Mouse (Mus musculus): Measurements from ENCODE around the gene S100a7a. TPM values are rescaled to one million over a fixed set of nuclear protein-coding genes. Genes with fewer than 3 reads are reported as not detected.

Gene S100a7a
- total RNA-seq (2014; rRNA removed) (not detected in 2 replicates), polyA plus RNA-seq (2015; fragmentation: Nextera tagmentation; extraction: Ambion mirVana) (not detected in 2 replicates)

- no peak for TF ChIP-seq CTCF (IDR thresholded peaks at IDR 0.05; ENCODE audit: low read depth)
- Histone ChIP-seq H3K9ac (replicated peaks; ENCODE audit: low read length) (no peak within 1 kb of the TSS), H3K4me3 (ENCODE audit: low read length) (no peak within 1 kb of the TSS), H3K4me2 (ENCODE audit: low read depth, low read length) (no peak within 1 kb of the TSS), H3K36me3 (ENCODE audit: insufficient read depth, low read length) (no peaks in the 10 kb centered on the region), H3K4me1 (ENCODE audit: insufficient read depth, low read length) (no peaks in the 10 kb centered on the region), H3K9me3 (ENCODE audit: low read length) (no peaks in the 10 kb centered on the region), H3K27me3 (ENCODE audit: insufficient read depth, low read length) (no peaks in the 10 kb centered on the region), H3K27ac (no peak within 1 kb of the TSS)
- ATAC-seq, result no peak
- DNase-seq (ENCODE audit: low spot score), result no peak
These were observed at the start of gene S100a7a for GRCm38 (mm10) chr3:90653717-90654116. S100a7a (plus strand) TSS chr3:90654017.

- no peak overlapping the region for H3K9ac ChIP-seq (replicated peaks; ENCODE audit: low read length)
- H3K36me3 ChIP-seq (ENCODE audit: insufficient read depth, low read length), result no peaks in the 10 kb centered on the region
- peak; percentile 52 for DNase-seq (ENCODE audit: low spot score)
- H3K4me1 ChIP-seq (ENCODE audit: insufficient read depth, low read length), result no peaks in the 10 kb centered on the region
- H3K4me2 ChIP-seq (ENCODE audit: low read depth, low read length), result no peak overlapping the region
- no peaks in the 10 kb centered on the region for H3K27me3 ChIP-seq (ENCODE audit: insufficient read depth, low read length)
- no peak for TF ChIP-seq CTCF (IDR thresholded peaks at IDR 0.05; ENCODE audit: low read depth)
- no peak overlapping the region for H3K27ac ChIP-seq
- no peaks in the 10 kb centered on the region for H3K9me3 ChIP-seq (ENCODE audit: low read length)
- WGBS, result 40% methylated on average over 4 of the region's 4 CpGs
- no peak overlapping the region for H3K4me3 ChIP-seq (ENCODE audit: low read length)
- 0 out of 2 replicates have a peak, but pooled peaks have one; percentile 14 for ATAC-seq
These were observed 49.4 kb upstream of the S100a7a start for GRCm38 (mm10) chr3:90604416-90604815.

GRCm38 (mm10) chr3:90605049-90605448 is 48.8 kb upstream of the S100a7a start:
- WGBS, result 81% methylated on average over 3 of the region's 3 CpGs
- no peak for ATAC-seq

GRCm38 (mm10) chr3:90605736-90606135 is 48.1 kb upstream of the S100a7a start:
- WGBS, result 93% methylated on average over 2 of the region's 2 CpGs
- no peak for TF ChIP-seq CTCF (IDR thresholded peaks at IDR 0.05; ENCODE audit: low read depth)

More at GRCm38 (mm10) chr3:90605049-90605448, 48.8 kb upstream of the S100a7a start:
- Histone ChIP-seq H3K9ac (replicated peaks; ENCODE audit: low read length) (no peak overlapping the region), H3K4me1 (ENCODE audit: insufficient read depth, low read length) (no peaks in the 10 kb centered on the region), H3K4me2 (ENCODE audit: low read depth, low read length) (no peak overlapping the region), H3K9me3 (ENCODE audit: low read length) (no peaks in the 10 kb centered on the region), H3K27me3 (ENCODE audit: insufficient read depth, low read length) (no peaks in the 10 kb centered on the region), H3K4me3 (ENCODE audit: low read length) (no peak overlapping the region), H3K36me3 (ENCODE audit: insufficient read depth, low read length) (no peaks in the 10 kb centered on the region), H3K27ac (no peak overlapping the region)
- DNase-seq (ENCODE audit: low spot score), result no peak
- TF ChIP-seq CTCF (IDR thresholded peaks at IDR 0.05; ENCODE audit: low read depth), result no peak

DNA sequence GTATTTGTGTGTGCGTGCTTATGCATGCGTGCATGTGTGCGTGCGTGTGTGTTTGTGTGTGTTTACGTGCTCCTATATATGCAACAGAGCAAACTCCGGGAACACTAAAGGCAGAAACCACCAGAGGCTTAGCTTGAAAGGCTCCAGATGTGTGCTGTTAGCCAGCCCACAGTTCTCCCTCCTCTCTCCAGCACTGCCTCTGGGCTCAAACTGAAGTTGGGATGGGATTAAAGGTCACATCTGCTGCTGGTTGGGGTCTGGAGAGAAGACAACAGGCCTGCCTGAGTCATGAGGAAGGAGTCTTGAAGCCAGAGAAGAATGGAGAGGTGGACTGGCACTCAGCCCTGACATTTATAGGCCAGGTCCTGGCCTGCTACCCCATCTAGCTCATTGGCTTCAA is 47.6 kb upstream of the S100a7a start:
- H3K4me3 ChIP-seq (ENCODE audit: low read length), result no peak overlapping the region
- DNase-seq (ENCODE audit: low spot score) (no peak), ATAC-seq (no peak)
- no peak overlapping the region for H3K4me2 ChIP-seq (ENCODE audit: low read depth, low read length)
- H3K4me1 ChIP-seq (ENCODE audit: insufficient read depth, low read length), result no peaks in the 10 kb centered on the region
- no peaks in the 10 kb centered on the region for H3K27me3 ChIP-seq (ENCODE audit: insufficient read depth, low read length)
- H3K36me3 ChIP-seq (ENCODE audit: insufficient read depth, low read length), result no peaks in the 10 kb centered on the region
- no peak overlapping the region for H3K27ac ChIP-seq
- TF ChIP-seq CTCF (IDR thresholded peaks at IDR 0.05; ENCODE audit: low read depth), result no peak
- no peak overlapping the region for H3K9ac ChIP-seq (replicated peaks; ENCODE audit: low read length)
- 90% methylated on average over 6 of the region's 6 CpGs for WGBS
- H3K9me3 ChIP-seq (ENCODE audit: low read length), result no peaks in the 10 kb centered on the region

More at GRCm38 (mm10) chr3:90605736-90606135, 48.1 kb upstream of the S100a7a start:
- Histone ChIP-seq H3K27me3 (ENCODE audit: insufficient read depth, low read length) (no peaks in the 10 kb centered on the region), H3K9ac (replicated peaks; ENCODE audit: low read length) (no peak overlapping the region), H3K36me3 (ENCODE audit: insufficient read depth, low read length) (no peaks in the 10 kb centered on the region), H3K4me1 (ENCODE audit: insufficient read depth, low read length) (no peaks in the 10 kb centered on the region), H3K4me3 (ENCODE audit: low read length) (no peak overlapping the region), H3K4me2 (ENCODE audit: low read depth, low read length) (no peak overlapping the region), H3K9me3 (ENCODE audit: low read length) (no peaks in the 10 kb centered on the region), H3K27ac (no peak overlapping the region)
- no peak for DNase-seq (ENCODE audit: low spot score)
- ATAC-seq, result no peak

- no peak for DNase-seq (ENCODE audit: low spot score)
- Histone ChIP-seq H3K4me2 (ENCODE audit: low read depth, low read length) (no peak overlapping the region), H3K4me3 (ENCODE audit: low read length) (no peak overlapping the region), H3K9me3 (ENCODE audit: low read length) (no peaks in the 10 kb centered on the region), H3K27me3 (ENCODE audit: insufficient read depth, low read length) (no peaks in the 10 kb centered on the region), H3K4me1 (ENCODE audit: insufficient read depth, low read length) (no peaks in the 10 kb centered on the region), H3K27ac (no peak overlapping the region), H3K9ac (replicated peaks; ENCODE audit: low read length) (no peak overlapping the region), H3K36me3 (ENCODE audit: insufficient read depth, low read length) (no peaks in the 10 kb centered on the region)
- no peak for TF ChIP-seq CTCF (IDR thresholded peaks at IDR 0.05; ENCODE audit: low read depth)
- 79% methylated on average over 3 of the region's 3 CpGs for WGBS
- no peak for ATAC-seq
These were observed 46.5 kb upstream of the S100a7a start for GRCm38 (mm10) chr3:90607361-90607760.

GRCm38 (mm10) chr3:90608223-90608622 is 45.6 kb upstream of the S100a7a start, which contains the start of gene S100a5:
S100a5 (plus strand) TSS chr3:90608523.
- Histone ChIP-seq H3K9me3 (ENCODE audit: low read length) (no peaks in the 10 kb centered on the region), H3K4me3 (ENCODE audit: low read length) (no peak within 1 kb of the TSS), H3K27me3 (ENCODE audit: insufficient read depth, low read length) (no peaks in the 10 kb centered on the region), H3K4me1 (ENCODE audit: insufficient read depth, low read length) (0 out of 2 replicates have a peak, but pooled peaks cover 5% of the 10 kb centered on the region), H3K36me3 (ENCODE audit: insufficient read depth, low read length) (no peaks in the 10 kb centered on the region), H3K9ac (replicated peaks; ENCODE audit: low read length) (no peak within 1 kb of the TSS), H3K4me2 (ENCODE audit: low read depth, low read length) (no peak within 1 kb of the TSS), H3K27ac (no peak within 1 kb of the TSS)
- no peak for TF ChIP-seq CTCF (IDR thresholded peaks at IDR 0.05; ENCODE audit: low read depth)
- DNase-seq (ENCODE audit: low spot score), result no peak
- 64% methylated on average over 3 of the region's 3 CpGs for WGBS
- no peak for ATAC-seq

All from hindbrain, postnatal 0 days (tissue).